In genomic region chr3:87905880-87906485, GRCm38 (mm10) we compare ENCODE assay signal across 8 mouse cellular contexts. TPM values are rescaled to one million over a fixed set of nuclear protein-coding genes. Genes with fewer than 3 reads are reported as not detected.
A peak's percentile ranks its signal among the peaks of the same experiment; 100 is the strongest.
DNase-seq lines count a peak whose midpoint lies in the region; ATAC-seq and TF ChIP-seq lines count a peak whose summit lies in the region.

Hdgf (plus strand) TSS chr3:87906321.

- no peaks in the 10 kb centered on the region for H3K27me3 ChIP-seq in heart, embryonic 10.5 days (ENCODE audit: insufficient read depth, poor library complexity, severe bottlenecking)
- no peaks in the 10 kb centered on the region for H3K27me3 ChIP-seq in kidney, embryonic 15.5 days

- TF ChIP-seq CTCF in bone marrow macrophage, adult 2 months (IDR thresholded peaks at IDR 0.05; ENCODE audit: low read depth, low read length), result no peak
- TF ChIP-seq CTCF in embryonic fibroblast, embryonic 13.5 days (IDR thresholded peaks at IDR 0.05; ENCODE audit: borderline replicate concordance, insufficient read depth, low read length), result no peak

- H3K9me3 ChIP-seq in heart, embryonic 10.5 days, result no peaks in the 10 kb centered on the region
- H3K9me3 ChIP-seq in kidney, embryonic 15.5 days (replicated peaks), result no peaks in the 10 kb centered on the region

- peak within 1 kb of the TSS; percentile 89 for H3K4me3 ChIP-seq in bone marrow macrophage, adult 2 months (ENCODE audit: insufficient read depth, low read length)
- peak within 1 kb of the TSS; percentile 96 for H3K4me3 ChIP-seq in embryonic fibroblast, embryonic 13.5 days (ENCODE audit: insufficient read depth, low read length)
- peak within 1 kb of the TSS; percentile 89 for H3K4me3 ChIP-seq in heart, embryonic 10.5 days
- H3K4me3 ChIP-seq in kidney, embryonic 15.5 days (replicated peaks), result peak within 1 kb of the TSS; percentile 99

- no peak for TF ChIP-seq POLR2A in bone marrow macrophage, adult 2 months (IDR thresholded peaks at IDR 0.05; ENCODE audit: borderline replicate concordance, low read depth, low read length)
- TF ChIP-seq POLR2A in embryonic fibroblast, embryonic 13.5 days (IDR thresholded peaks at IDR 0.05; ENCODE audit: low read depth, low read length), result peak; percentile 70

- peaks cover 29% of the 10 kb centered on the region for H3K4me1 ChIP-seq in bone marrow macrophage, adult 2 months (ENCODE audit: control insufficient read depth, insufficient read depth, low read length)
- 0 out of 2 replicates have a peak, but pooled peaks cover under 1% of the 10 kb centered on the region for H3K4me1 ChIP-seq in embryonic fibroblast, embryonic 13.5 days (ENCODE audit: control insufficient read depth, insufficient read depth, low read length)
- H3K4me1 ChIP-seq in heart, embryonic 10.5 days, result peaks cover 47% of the 10 kb centered on the region
- peaks cover 41% of the 10 kb centered on the region for H3K4me1 ChIP-seq in kidney, embryonic 15.5 days

- 0 out of 2 replicates have a peak, but pooled peaks cover 4% of the 10 kb centered on the region for H3K36me3 ChIP-seq in heart, embryonic 10.5 days
- H3K36me3 ChIP-seq in kidney, embryonic 15.5 days, result no peaks in the 10 kb centered on the region

- DNase-seq in A20 (ENCODE audit: low read depth, low spot score), result peak; percentile 98
- DNase-seq in heart, embryonic 10.5 days (ENCODE audit: low spot score), result peak; percentile 98
- peak; percentile 96 for DNase-seq in liver
- DNase-seq in spleen, postnatal 4 days (ENCODE audit: low spot score in 2 of 2), result peak; percentile 93 to 97

- peak; percentile 94 for ATAC-seq in kidney, embryonic 15.5 days (replicated peaks; ENCODE audit: low FRiP score)
- peak; percentile 81 for ATAC-seq in monocyte, adult 5-6 weeks (replicated peaks; ENCODE audit: insufficient number of reproducible peaks, low FRiP score, low TSS enrichment, poor library complexity, severe bottlenecking)

- H3K27ac ChIP-seq in bone marrow macrophage, adult 2 months (ENCODE audit: insufficient read depth, low read depth, low read length), result peak within 1 kb of the TSS; percentile 65
- peak within 1 kb of the TSS; percentile 97 for H3K27ac ChIP-seq in embryonic fibroblast, embryonic 13.5 days (ENCODE audit: insufficient read depth, low read length)
- peak within 1 kb of the TSS; percentile 99 for H3K27ac ChIP-seq in heart, embryonic 10.5 days
- H3K27ac ChIP-seq in kidney, embryonic 15.5 days, result peak within 1 kb of the TSS; percentile 98

- peak within 1 kb of the TSS; percentile 99 for H3K9ac ChIP-seq in kidney, embryonic 15.5 days

- WGBS in heart, embryonic 10.5 days, result 3% methylated on average over 57 of the region's 57 CpGs
- under 1% methylated on average over 52 of the region's 57 CpGs for WGBS in kidney, embryonic 15.5 days

- H3K4me2 ChIP-seq in kidney, embryonic 15.5 days, result peak within 1 kb of the TSS; percentile 80

RNA-seq across cellular contexts. Expression of gene Hdgf, which starts in this region (rescaled TPM):
- polyA plus RNA-seq in bone marrow macrophage, adult 2 months (2012; ENCODE audit: insufficient read depth, insufficient read length, missing spikeins), result 170 and 180 TPM in 2 replicates
- 267 and 287 TPM in 2 replicates for polyA plus RNA-seq in embryonic fibroblast, embryonic 13.5 days (2011; ENCODE audit: insufficient read length, low read depth, missing spikeins)
- 182 and 248 TPM in 2 replicates for polyA plus RNA-seq in heart, embryonic 10.5 days (2016; fragmentation: Nextera tagmentation; extraction: Ambion mirVana)
- 221 and 234 TPM in 2 replicates for polyA plus RNA-seq in kidney, embryonic 15.5 days (2015; fragmentation: Nextera tagmentation; extraction: Ambion mirVana)
- total RNA-seq in monocyte, adult 5-6 weeks (2017), result 64.5 to 128 TPM (median 77.2 TPM) in 3 replicates

Comparison
In these comparisons a context has a peak if more than half of its experiments do, and no peak if none do; other contexts are left out.
1. Peak in every context shown above with its lines: DNase-seq, ATAC-seq, H3K4me3 ChIP-seq and H3K27ac ChIP-seq.